Mouse (Mus musculus) v-Abl transformed pro-B cells (cell line): ENCODE data around the gene Itga9.

Experiments used
- in situ Hi-C, 2 experiments: fragments of 400-800 bp; cut with MboI; formaldehyde crosslinking; loops; one replicate each; pipeline ENCODE4 v1.15.1; 2025; ENCODE audit not compliant: unreplicated experiment in 2 of 2

Itga9 gene

GRCm38 (mm10) chr9:118645698-118646355 lies 39.3 kb downstream of the Itga9 start:
- in situ Hi-C loops = loop anchor here in 1 of 2 experiments (5.0 kb wide), 1 partner anchor 34 kb away; no protein-coding TSS in a partner anchor

GRCm38 (mm10) chr9:118647495-118647894 lies 41.0 kb downstream of the Itga9 start:
- in situ Hi-C loops = loop anchor here in 1 of 2 experiments (5.0 kb wide), 1 partner anchor 35 kb away; no protein-coding TSS in a partner anchor

DNA sequence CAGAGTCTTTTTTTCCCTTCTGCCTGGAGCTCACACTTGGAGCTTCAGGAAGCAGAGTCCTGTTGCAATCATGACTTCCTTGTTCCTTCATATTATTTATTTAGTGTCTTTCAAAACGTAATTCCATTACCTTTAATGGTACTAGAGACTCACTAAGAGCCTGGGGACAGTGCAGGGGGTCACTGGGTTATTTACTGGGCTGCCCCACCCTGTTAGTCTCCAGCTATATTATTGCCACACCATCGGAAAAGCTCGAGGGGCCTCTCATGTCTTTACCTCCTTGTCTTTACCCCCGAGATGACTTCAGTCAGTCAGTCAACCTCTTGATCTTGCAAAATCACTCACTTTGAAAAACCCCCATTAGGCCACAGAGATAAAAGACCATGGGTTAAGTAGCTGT lies 44.5 kb downstream of the Itga9 start:
- in situ Hi-C loops = loop anchor here in 1 of 2 experiments (25.0 kb wide), 1 partner anchor 1186 kb away; the partner anchor contains the start of gene Scn11a

- in situ Hi-C loops = loop anchor here in 1 of 2 experiments (25.0 kb wide), 1 partner anchor 1185 kb away; the partner anchor contains the start of gene Scn11a
Measured at GRCm38 (mm10) chr9:118651939-118652338, 45.4 kb downstream of the Itga9 start.

- in situ Hi-C loops = loop anchor here in 1 of 2 experiments (25.0 kb wide), 1 partner anchor 1184 kb away; the partner anchor contains the start of gene Scn11a
Measured at GRCm38 (mm10) chr9:118653436-118653835, 46.9 kb downstream of the Itga9 start.

- in situ Hi-C loops = loop anchor here in 1 of 2 experiments (25.0 kb wide), 1 partner anchor 1182 kb away; the partner anchor contains the start of gene Scn11a
Measured at GRCm38 (mm10) chr9:118654969-118655368, 48.5 kb downstream of the Itga9 start.

DNA sequence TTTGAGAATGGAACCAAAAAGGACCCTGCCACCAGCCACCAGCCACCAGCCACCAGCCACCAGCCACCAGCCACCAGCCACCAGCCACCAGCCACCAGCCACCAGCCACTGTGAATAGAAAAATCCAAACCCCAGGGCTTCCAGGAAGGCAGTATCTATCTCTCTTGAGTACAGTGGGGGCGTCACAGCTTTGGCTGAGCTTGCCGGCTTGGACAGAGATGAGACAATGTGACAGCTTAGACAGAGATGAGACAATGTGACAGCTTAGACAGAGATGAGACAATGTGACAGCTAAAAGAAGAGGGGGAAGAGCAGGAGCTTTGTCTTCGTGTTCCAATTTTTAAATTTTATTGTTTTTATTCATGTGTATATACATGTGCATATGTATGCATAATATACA lies 49.2 kb downstream of the Itga9 start:
- in situ Hi-C loops = loop anchor here in 1 of 2 experiments (25.0 kb wide), 1 partner anchor 1182 kb away; the partner anchor contains the start of gene Scn11a

- in situ Hi-C loops = loop anchor here in 1 of 2 experiments (25.0 kb wide), 1 partner anchor 1179 kb away; the partner anchor contains the start of gene Scn11a
Measured at GRCm38 (mm10) chr9:118658159-118658558, 51.7 kb downstream of the Itga9 start.

DNA sequence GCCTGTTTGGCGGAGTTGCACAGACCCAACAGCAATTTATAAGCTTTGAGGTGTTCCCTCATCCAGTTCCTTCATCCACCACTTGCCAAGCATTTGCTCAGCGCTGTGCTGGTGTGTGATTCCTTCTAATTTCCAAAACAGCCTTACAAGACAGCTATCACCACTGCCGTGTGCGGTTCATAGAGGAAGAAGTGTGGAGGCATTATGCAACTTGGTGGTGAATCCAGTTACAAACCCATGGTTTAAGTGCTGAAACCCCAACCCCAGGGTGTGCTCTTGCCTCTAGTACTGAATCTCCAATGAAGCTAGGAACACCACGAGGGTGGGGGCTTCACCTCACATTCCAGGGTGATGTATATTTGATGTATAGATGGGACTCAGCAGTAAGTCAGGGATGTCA lies 53.3 kb downstream of the Itga9 start:
- in situ Hi-C loops = loop anchor here in 1 of 2 experiments (25.0 kb wide), 1 partner anchor 1177 kb away; the partner anchor contains the start of gene Scn11a

GRCm38 (mm10) chr9:118660259-118660658 lies 53.8 kb downstream of the Itga9 start:
- in situ Hi-C loops = loop anchor here in 1 of 2 experiments (25.0 kb wide), 1 partner anchor 1177 kb away; the partner anchor contains the start of gene Scn11a

DNA sequence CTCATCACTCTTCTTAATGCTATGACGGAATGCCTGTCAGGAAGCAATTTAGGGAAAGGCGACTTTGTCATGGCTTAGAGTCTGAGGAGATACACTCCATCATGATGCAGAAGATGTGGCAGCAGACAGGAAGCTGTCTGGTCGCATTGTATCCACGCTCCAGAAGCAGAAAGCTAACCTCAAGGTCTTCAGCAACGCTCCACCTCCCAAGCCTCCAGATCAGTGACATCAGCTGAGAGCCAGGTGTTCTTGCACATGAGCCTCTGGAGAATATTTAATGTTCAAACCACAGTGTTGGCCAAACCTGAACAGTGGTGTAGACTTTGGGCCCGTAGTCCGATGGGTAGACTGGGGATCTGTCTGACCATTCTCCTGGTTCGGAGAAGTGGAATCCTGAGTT lies 55.5 kb downstream of the Itga9 start:
- in situ Hi-C loops = loop anchor here in 1 of 2 experiments (25.0 kb wide), 1 partner anchor 1175 kb away; the partner anchor contains the start of gene Scn11a

- in situ Hi-C loops = loop anchor here in 1 of 2 experiments (25.0 kb wide), 1 partner anchor 1175 kb away; the partner anchor contains the start of gene Scn11a
Measured at GRCm38 (mm10) chr9:118662476-118662875, 56.0 kb downstream of the Itga9 start.

GRCm38 (mm10) chr9:118663938-118664337 lies 57.4 kb downstream of the Itga9 start:
- in situ Hi-C loops = loop anchor here in 1 of 2 experiments (25.0 kb wide), 1 partner anchor 1173 kb away; the partner anchor contains the start of gene Scn11a

GRCm38 (mm10) chr9:118666069-118666468 lies 59.6 kb downstream of the Itga9 start:
- in situ Hi-C loops = loop anchor here in 1 of 2 experiments (25.0 kb wide), 1 partner anchor 1171 kb away; the partner anchor contains the start of gene Scn11a

DNA sequence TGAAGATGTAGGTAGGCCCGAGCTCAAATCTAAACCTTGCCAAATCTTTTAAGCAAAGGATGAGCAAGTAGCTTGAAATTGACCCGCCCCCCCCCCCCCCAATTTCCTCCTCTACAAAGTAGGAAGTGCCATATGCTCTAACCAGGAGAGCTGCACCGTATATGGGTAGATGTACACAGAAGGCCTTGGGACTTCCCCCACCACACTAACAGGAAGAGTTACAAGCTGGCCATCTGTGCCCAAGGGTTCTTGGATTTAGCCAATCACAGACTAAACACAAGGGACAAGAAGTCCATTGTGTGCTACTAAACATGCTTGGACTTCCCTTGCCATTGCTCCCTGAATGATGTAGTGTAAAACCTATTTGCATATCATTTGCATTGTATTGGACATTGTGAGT lies 63.2 kb downstream of the Itga9 start:
- in situ Hi-C loops = loop anchor here in 1 of 2 experiments (25.0 kb wide), 1 partner anchor 1168 kb away; the partner anchor contains the start of gene Scn11a

GRCm38 (mm10) chr9:118674277-118674676 lies 67.8 kb downstream of the Itga9 start:
- in situ Hi-C loops = loop anchor here in 1 of 2 experiments (25.0 kb wide), 1 partner anchor 1163 kb away; the partner anchor contains the start of gene Scn11a

- in situ Hi-C loops = loop anchor here in 1 of 2 experiments (25.0 kb wide), 1 partner anchor 1163 kb away; the partner anchor contains the start of gene Scn11a
Measured at GRCm38 (mm10) chr9:118674761-118675160, 68.3 kb downstream of the Itga9 start.

GRCm38 (mm10) chr9:118675573-118676170 lies 69.2 kb downstream of the Itga9 start:
- in situ Hi-C loops = no loop called here

DNA sequence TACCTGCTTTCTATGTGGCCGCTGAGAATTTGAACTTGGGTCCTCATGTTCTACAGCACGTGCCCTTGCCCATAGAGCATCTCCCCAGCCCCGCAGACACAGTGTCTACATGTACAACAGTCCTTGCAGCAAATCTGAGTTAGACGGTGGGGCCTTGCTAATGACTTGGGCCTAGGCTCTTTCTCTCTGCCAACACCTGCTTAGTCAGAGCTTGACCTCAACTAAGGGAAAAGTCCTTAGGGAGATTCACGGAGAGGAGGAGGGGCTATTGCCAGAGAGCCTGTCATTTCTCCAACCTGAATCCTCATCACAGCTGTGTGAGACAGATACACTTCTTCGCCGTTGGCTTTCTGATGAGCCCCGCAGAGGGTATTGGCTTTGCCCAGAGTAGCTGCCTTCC lies 70.2 kb downstream of the Itga9 start:
- in situ Hi-C loops = no loop called here

GRCm38 (mm10) chr9:118677349-118677748 lies 70.9 kb downstream of the Itga9 start:
- in situ Hi-C loops = no loop called here
